Mouse (Mus musculus): ENCODE measurements around the gene Adar. TPM values are rescaled to one million over a fixed set of nuclear protein-coding genes. Genes with fewer than 3 reads are reported as not detected.

Adar gene
- 6.2 TPM in 2 replicates for polyA plus RNA-seq (2012; rRNA removed)

- Histone ChIP-seq H3K27me3 (ENCODE audit: control insufficient read depth, insufficient read depth, low read length) (no peaks in the 10 kb centered on the region), H3K4me1 (ENCODE audit: control insufficient read depth, insufficient read depth, low read length) (peaks cover 2% of the 10 kb centered on the region; the same call in 1 of the 2 replicates), H3K4me3 (ENCODE audit: control insufficient read depth, low read depth, low read length) (peak within 1 kb of the TSS; percentile 87), H3K36me3 (ENCODE audit: control insufficient read depth, insufficient read depth, low read length) (no peaks in the 10 kb centered on the region), H3K27ac (ENCODE audit: control insufficient read depth, insufficient read depth, low read depth, low read length) (peak within 1 kb of the TSS; percentile 67)
- TF ChIP-seq POLR2A (IDR thresholded peaks at IDR 0.05; ENCODE audit: control insufficient read depth, low read depth, low read length) (peak; percentile 52; the same call in 1 of the 2 replicates), CTCF (IDR thresholded peaks at IDR 0.05; ENCODE audit: control insufficient read depth, insufficient read depth, insufficient replicate concordance, low read depth, low read length) (no peak)
Measured at GRCm38 (mm10) chr3:89714359-89715206, at the start of gene Adar. Adar (plus strand) TSS chr3:89715022.

- H3K27me3 ChIP-seq (ENCODE audit: control insufficient read depth, insufficient read depth, low read length), result no peaks in the 10 kb centered on the region
- no peak overlapping the region for H3K27ac ChIP-seq (ENCODE audit: control insufficient read depth, insufficient read depth, low read depth, low read length)
- no peak overlapping the region; the same call in 1 of the 2 replicates for H3K4me3 ChIP-seq (ENCODE audit: control insufficient read depth, low read depth, low read length)
- no peak for TF ChIP-seq POLR2A (IDR thresholded peaks at IDR 0.05; ENCODE audit: control insufficient read depth, low read depth, low read length)
- TF ChIP-seq CTCF (IDR thresholded peaks at IDR 0.05; ENCODE audit: control insufficient read depth, insufficient read depth, insufficient replicate concordance, low read depth, low read length), result no peak
- H3K36me3 ChIP-seq (ENCODE audit: control insufficient read depth, insufficient read depth, low read length), result no peaks in the 10 kb centered on the region
- H3K4me1 ChIP-seq (ENCODE audit: control insufficient read depth, insufficient read depth, low read length), result peaks cover 4% of the 10 kb centered on the region
Measured at GRCm38 (mm10) chr3:89667131-89667530, 47.7 kb upstream of the Adar start.

GRCm38 (mm10) chr3:89671334-89671733, 43.5 kb upstream of the Adar start:
- no peaks in the 10 kb centered on the region for H3K36me3 ChIP-seq (ENCODE audit: control insufficient read depth, insufficient read depth, low read length)
- H3K27me3 ChIP-seq (ENCODE audit: control insufficient read depth, insufficient read depth, low read length), result no peaks in the 10 kb centered on the region
- no peak overlapping the region for H3K4me3 ChIP-seq (ENCODE audit: control insufficient read depth, low read depth, low read length)
- peaks cover 4% of the 10 kb centered on the region for H3K4me1 ChIP-seq (ENCODE audit: control insufficient read depth, insufficient read depth, low read length)
- no peak for TF ChIP-seq CTCF (IDR thresholded peaks at IDR 0.05; ENCODE audit: control insufficient read depth, insufficient read depth, insufficient replicate concordance, low read depth, low read length)
- no peak for TF ChIP-seq POLR2A (IDR thresholded peaks at IDR 0.05; ENCODE audit: control insufficient read depth, low read depth, low read length)
- H3K27ac ChIP-seq (ENCODE audit: control insufficient read depth, insufficient read depth, low read depth, low read length), result no peak overlapping the region

GRCm38 (mm10) chr3:89672573-89673317, 42.1 kb upstream of the Adar start:
- TF ChIP-seq POLR2A (IDR thresholded peaks at IDR 0.05; ENCODE audit: control insufficient read depth, low read depth, low read length) (no peak), CTCF (IDR thresholded peaks at IDR 0.05; ENCODE audit: control insufficient read depth, insufficient read depth, insufficient replicate concordance, low read depth, low read length) (no peak)
- Histone ChIP-seq H3K27ac (ENCODE audit: control insufficient read depth, insufficient read depth, low read depth, low read length) (no peak overlapping the region), H3K4me1 (ENCODE audit: control insufficient read depth, insufficient read depth, low read length) (no peaks in the 10 kb centered on the region), H3K36me3 (ENCODE audit: control insufficient read depth, insufficient read depth, low read length) (no peaks in the 10 kb centered on the region), H3K4me3 (ENCODE audit: control insufficient read depth, low read depth, low read length) (no peak overlapping the region), H3K27me3 (ENCODE audit: control insufficient read depth, insufficient read depth, low read length) (no peaks in the 10 kb centered on the region)

GRCm38 (mm10) chr3:89677617-89678016, 37.2 kb upstream of the Adar start:
- Histone ChIP-seq H3K4me3 (ENCODE audit: control insufficient read depth, low read depth, low read length) (no peak overlapping the region), H3K36me3 (ENCODE audit: control insufficient read depth, insufficient read depth, low read length) (no peaks in the 10 kb centered on the region), H3K27ac (ENCODE audit: control insufficient read depth, insufficient read depth, low read depth, low read length) (no peak overlapping the region), H3K4me1 (ENCODE audit: control insufficient read depth, insufficient read depth, low read length) (no peaks in the 10 kb centered on the region), H3K27me3 (ENCODE audit: control insufficient read depth, insufficient read depth, low read length) (no peaks in the 10 kb centered on the region)
- no peak for TF ChIP-seq POLR2A (IDR thresholded peaks at IDR 0.05; ENCODE audit: control insufficient read depth, low read depth, low read length)
- TF ChIP-seq CTCF (IDR thresholded peaks at IDR 0.05; ENCODE audit: control insufficient read depth, insufficient read depth, insufficient replicate concordance, low read depth, low read length), result no peak

- no peak overlapping the region for H3K4me3 ChIP-seq (ENCODE audit: control insufficient read depth, low read depth, low read length)
- TF ChIP-seq CTCF (IDR thresholded peaks at IDR 0.05; ENCODE audit: control insufficient read depth, insufficient read depth, insufficient replicate concordance, low read depth, low read length) (no peak), POLR2A (IDR thresholded peaks at IDR 0.05; ENCODE audit: control insufficient read depth, low read depth, low read length) (no peak)
- H3K27ac ChIP-seq (ENCODE audit: control insufficient read depth, insufficient read depth, low read depth, low read length), result no peak overlapping the region
- peaks cover 2% of the 10 kb centered on the region; the same call in 1 of the 2 replicates for H3K4me1 ChIP-seq (ENCODE audit: control insufficient read depth, insufficient read depth, low read length)
- no peaks in the 10 kb centered on the region for H3K27me3 ChIP-seq (ENCODE audit: control insufficient read depth, insufficient read depth, low read length)
- no peaks in the 10 kb centered on the region for H3K36me3 ChIP-seq (ENCODE audit: control insufficient read depth, insufficient read depth, low read length)
Measured at GRCm38 (mm10) chr3:89686031-89686430, 28.8 kb upstream of the Adar start.

Measured in testis, adult 2 months (tissue).